Mouse (Mus musculus) adrenal gland, adult 18-20 months (tissue): ENCODE data around the gene Ston1. TPM values are rescaled to one million over a fixed set of nuclear protein-coding genes. Genes with fewer than 3 reads are reported as not detected.
A peak's percentile ranks its signal among the peaks of the same experiment; 100 is the strongest.

ENCODE experiments used
- DNase-seq, 2 experiments: peaks; one replicate each; pipeline ENCODE4 v3.0.0; 2021 to 2022; ENCODE audit warnings: low spot score in 2 of 2
- total RNA-seq, 2 experiments: library from RNA; stranded (reverse); gene quantifications; 1 replicate in 1 of 2; 2 replicates in 1 of 2; pipeline ENCODE4 v1.2.3; 2021

The Ston1 gene
- total RNA-seq, 2 experiments from 2014 or later = 28.3 to 32.3 TPM

DNA sequence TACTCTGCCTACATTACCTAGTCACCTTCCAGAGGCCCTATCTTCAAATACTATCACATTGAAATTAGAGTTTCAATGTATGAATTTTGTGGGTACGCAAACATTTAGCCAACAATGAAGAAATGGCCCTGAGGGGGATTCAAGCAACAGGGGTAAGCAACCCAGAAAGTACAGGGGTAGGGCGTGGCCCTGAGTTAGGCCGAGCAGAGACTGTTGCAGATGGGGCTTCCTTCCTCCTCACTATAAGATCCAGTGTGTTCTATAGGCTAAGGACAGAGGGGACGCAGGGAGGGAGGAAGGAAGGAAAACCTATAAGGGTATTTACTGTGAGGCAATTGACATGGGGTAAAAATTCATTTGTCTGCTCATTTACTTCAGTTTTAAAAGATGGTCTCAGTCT is 26.9 kb downstream of the Ston1 start:
- DNase-seq = no peak

DNA sequence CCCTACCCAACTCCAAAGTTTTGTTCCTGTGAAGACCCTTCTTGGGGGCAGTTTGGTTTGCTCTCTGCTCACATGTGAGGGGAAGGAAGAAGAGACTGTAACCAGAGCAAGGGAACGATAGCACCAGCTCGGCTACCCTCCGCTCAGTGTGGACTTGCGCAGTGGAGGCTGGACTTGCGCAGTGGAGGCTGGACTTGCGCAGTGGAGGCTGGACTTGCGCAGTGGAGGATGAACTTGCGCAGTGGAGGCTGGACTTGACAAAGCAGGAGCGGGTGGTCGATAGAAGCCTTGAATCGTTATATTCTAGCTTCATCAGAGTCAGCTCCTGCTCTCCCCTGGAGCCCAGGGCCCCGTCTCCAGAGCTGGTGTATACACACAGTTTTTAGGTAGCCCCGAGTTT is 27.9 kb downstream of the Ston1 start:
- no peak for DNase-seq

DNA sequence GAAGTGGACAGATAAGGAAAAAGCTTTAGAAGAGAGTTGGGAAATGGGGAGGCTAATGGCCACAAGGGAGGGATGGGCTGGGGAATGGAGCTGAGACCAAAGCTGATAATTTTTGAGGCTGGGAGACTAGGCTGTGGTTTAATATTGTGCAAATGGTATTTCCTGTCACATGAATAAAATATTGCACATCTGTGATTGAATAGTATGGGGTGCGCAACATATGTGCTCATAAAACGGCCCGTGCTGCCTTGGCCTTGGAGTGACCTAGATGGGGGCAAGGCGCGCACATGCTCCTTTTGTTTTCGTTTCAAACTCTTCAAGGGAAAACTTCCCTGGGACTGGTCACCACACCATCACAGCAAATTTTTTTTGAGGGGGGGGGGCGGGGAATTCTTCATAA is 28.4 kb downstream of the Ston1 start:
- DNase-seq = no peak

DNA sequence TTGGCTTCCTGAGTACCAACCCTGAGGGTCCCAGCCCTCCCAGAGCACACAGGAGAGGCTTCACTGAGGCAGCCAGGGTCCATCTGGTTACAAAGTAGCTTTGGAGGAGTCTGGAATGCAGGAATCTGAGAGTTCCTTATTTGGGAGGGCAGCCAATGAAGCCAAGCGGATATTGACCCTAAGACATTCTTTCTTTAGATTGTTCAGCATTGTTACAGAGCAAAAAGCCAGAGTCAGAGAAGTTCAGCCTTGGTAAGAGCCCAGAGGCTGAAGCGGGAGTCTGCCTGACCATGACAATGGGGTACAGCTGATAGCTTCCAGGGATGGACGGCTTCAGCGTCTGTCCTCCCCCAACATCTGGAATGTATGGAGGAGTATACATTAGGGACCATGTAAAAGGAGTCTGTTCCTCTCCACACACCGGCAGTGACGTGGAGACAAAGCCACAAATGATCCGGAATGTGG is 28.9 kb downstream of the Ston1 start:
- no peak for DNase-seq

DNA sequence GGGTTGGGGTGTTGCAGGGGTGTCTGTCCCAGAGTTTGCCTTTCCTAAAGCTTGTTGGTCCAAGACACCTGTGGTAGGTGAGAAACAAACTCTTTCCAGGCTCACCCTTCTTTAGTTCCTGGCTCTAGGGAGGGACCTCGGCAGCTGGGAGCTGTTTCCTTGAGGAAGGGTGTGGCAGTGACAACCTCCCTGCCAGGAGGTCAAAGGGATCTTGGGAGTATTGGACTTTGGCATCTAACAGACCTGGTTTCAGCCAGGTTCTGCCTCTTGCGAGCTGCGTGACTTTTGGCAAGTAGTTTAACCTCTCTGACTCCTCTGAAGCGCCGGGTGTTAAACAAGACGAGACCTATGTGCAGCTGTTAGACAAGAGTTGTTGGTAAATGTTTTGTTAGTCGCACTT is 29.7 kb downstream of the Ston1 start:
- DNase-seq = no peak

DNA sequence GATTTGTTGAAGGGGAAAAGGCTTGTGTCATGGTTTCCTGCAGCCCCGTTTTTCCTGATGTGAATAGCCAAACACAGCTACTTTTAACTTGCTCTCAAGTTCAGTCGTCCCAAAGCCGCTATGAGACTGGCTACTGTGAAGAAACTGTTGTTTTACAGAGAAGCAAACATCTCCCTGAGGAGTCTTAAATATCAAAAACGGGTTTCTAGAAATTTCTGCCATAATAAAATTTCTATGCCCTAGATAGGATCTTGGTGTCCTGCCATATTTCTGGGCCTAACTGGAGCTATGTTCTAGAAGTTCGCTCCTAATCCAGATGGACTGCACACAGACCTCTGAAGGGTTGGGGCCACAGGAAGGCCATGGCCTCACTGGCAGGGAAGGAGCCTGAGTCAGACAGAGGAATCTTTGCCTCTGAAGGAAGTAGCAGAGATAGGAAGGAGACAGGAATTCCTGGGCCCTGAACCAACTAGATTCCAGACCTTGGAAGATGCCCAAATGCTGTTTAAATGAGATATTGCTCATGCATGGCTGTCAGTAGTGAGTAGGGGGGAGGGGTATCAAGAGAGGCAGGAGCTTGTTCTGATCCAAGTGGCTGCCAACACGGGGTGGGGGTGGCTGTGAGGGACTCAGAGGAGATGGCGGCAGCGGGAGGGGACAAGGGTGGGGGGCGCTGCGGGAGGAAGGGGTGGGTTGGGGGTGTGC is 31.3 kb downstream of the Ston1 start:
- peak in 1 of 2 experiments; percentile 33 for DNase-seq

DNA sequence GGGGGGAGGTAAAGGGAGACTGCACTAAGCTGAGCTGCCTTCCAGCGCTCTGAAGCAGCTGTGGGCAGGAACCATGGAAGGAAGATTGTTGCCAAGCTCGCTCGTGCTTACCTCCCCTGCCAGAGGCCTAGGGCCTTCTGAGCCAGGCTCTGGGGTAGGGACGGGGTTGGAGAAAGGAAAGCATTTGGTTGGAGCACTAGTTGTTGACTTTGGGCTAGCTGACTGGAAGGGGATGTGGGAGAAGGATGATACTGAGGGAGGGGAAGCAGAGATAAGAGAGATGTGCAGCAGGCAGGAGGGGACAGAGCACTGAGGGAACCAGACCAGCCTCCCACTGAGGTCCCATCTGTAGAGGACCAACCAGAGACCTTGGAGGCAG is 31.9 kb downstream of the Ston1 start:
- DNase-seq = no peak

DNA sequence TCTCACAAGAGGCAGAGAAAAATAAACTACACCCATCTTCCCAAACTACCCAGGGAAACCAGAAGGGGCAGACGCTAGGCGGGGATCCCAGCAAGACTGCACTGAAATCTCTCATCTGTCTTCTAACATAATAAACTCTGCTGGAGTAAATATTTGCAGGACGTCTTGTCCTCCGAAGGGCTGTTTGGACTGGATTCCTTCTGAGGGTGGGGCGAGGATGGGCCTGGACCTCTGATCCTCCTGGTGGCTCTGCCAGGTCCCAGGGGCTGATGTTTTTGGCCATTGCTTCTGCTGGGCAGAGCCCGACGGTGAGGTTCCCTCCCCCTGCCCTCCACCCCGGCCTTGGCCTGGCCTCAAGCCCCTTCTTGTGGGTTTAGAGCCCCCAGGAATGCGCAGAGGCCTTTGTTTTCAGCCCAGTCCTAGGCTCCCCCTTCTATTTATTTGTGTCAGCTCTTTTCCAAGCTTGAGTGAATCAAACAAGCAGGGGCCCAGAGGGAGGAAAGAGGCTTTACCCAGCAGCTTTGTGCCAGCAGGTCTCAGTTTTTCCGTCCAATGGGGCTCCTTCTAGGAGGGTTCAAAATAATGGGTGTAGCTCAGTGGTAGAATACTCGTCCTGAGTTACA is 32.6 kb downstream of the Ston1 start:
- no peak for DNase-seq

DNA sequence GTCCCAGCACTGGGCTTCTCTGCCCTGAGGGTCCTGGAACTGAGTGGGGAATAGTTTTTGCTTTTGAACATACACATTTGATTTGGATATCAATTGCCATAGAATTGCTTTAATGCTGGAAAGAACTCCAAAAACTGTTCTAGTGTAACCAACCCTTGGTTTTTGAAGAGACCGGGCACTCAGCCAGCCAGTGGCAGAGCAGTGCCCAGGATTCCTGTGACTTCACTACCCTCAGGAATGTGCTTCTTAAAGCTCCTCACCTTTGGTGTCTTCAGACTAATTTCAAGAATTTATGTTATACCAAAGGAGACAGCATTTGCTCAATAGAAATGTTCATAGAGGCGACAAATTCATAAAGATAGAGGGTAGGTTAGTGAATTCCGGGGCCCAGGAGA is 33.1 kb downstream of the Ston1 start:
- DNase-seq = peak in 1 of 2 experiments; percentile 51

DNA sequence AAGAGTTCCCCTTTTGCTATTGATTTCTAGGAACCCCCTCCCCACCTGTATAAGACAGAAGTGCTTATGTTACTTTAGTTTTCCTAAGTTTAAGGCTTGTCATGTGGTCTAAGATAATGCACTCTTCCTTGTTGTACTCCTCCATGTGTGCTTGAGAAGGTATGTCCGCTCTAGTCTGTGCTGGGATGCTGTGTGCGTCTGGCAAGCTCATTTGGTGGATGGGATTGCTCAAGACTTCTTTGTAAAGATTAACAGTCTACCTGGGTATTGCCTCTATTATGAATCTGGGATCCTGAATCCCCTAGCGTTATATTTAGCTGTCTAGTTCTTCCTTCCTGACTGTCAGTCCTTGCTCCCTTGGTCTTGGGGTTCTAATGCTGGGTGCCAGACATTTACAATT is 35.1 kb downstream of the Ston1 start:
- DNase-seq = no peak

DNA sequence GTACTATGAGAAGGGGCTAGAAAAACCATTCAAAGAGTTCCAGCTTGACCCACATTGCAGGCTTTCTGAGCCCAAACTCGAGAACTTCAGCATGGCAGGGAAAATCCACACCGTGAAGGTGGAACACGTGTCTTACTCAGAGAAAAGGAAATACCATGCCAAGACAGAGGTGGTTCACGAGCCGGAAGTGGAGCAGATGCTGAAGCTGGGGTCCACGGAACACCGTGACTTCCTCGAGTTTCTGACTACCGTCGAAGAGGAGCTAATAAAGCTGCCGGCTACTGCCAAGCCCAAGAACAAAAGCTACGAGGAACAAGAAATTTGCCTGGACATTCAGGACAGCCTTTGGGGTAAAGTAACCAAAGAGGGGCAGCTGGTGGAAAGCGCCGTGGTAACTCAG is 38.6 kb downstream of the Ston1 start:
- DNase-seq = no peak

DNA sequence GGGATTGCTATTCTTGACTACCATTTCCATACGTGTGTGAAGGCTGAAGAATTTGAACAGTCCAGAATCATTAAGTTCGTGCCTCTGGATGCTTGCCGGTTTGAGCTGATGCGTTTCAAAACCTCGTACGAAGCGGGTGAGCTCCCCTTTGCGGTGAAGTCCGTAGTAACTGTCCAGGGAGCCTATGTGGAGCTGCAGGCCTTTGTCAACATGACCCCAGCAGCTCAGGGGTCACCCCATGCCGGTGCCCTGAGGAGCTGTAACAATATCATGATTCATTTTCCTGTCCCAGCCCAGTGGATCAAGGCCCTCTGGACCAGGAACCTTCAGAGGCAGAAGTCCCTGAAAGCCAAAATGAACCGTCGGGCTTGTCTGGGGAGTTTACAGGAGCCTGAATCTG is 39.1 kb downstream of the Ston1 start:
- DNase-seq = peak in 1 of 2 experiments; percentile 33

DNA sequence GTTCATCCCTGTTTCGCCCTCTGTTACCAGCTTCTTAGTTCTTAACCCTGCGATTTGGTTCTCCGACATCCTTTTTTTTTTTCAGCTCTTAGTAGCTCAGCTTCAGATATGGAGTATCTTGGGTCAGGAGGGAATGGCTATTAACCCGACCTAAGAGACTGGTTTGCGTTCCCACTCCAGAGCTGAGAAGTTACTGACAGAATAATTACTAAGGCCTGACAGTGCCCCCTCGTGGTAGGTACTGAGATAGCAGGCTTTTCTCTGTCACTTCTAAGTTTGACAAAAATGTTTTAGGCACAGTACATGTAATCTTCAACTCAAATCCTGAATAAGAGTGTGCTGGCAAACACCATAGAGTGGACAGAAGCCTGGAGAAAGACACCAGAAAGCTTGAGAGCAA is 43.5 kb downstream of the Ston1 start:
- peak; percentile 73 to 78 for DNase-seq

DNA sequence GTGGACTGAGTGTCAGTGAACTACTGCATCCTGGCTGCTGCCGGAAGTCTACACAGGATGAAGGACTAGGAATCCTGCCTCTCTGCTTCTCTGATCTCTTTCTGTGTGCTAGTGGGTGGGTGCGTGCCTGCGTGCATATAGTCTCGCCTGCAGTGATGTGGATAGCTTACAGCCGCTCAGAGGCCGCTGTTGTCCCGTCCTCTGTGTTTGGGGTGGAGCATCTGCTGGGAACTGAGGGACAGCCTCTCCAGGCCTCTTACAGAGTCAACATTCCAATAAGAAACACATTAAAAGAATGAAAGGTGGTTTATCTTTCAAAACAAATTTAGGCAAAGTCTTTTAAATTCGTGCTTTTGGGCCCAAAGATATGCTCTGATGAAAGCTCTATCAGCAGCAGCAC is 44.4 kb downstream of the Ston1 start:
- DNase-seq = no peak

DNA sequence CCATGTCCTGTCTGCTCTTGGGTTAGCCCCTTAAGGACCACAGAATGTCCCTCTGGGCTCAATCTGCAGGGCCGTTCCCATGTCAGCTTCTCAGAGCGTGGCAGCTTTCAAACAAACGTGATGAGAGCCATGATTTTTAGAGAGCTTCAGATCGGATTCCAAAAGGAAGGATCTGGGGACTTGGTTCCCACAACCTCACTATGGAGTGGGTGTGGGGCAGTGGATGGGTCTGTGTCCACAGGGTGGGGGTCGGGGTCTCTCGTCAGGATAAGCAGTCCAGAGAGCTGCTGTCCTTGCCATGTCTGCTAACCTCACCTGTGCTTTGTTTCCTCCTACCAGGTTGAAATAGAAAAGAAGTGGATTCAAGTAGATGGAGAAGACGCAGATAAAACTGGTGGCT is 47.4 kb downstream of the Ston1 start:
- DNase-seq = no peak

DNA sequence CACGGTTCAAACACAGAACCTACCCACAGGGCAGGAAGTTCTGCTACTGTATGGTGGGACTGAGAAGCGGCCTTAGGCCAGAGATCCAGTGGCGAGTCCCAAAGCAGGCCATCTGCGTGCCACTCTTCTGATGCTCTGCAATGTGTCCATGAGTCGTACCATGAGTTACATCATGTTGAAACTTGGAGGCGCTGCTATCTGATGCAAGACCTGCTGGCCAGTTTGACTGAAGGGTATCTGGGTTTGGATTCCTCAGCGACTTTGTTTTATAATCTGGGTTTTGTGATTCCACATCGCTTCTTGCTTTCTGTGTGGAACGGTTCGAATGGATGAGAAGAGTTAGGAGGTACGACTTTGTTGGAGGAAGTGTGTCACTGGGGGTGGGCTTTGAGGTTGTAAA is 47.8 kb downstream of the Ston1 start:
- DNase-seq = no peak

DNA sequence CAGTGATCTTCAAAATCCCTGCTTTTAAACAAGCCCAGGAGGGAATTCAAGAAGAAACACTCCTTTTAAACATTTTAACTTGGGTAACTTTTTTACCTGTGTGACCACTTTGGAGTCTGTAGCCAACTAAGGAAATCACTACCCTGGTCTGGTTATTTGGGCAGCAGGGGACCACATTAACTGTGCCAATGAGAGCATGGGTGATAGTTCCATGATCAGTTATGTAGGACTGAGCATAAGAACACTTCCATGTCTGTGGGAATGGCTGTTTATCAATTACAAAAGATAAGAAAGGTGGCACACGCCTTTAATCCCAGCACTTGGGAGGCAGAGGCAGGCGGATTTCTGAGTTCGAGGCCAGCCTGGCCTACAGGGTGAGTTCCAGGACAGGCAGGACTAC is 49.7 kb downstream of the Ston1 start:
- DNase-seq = no peak

DNA sequence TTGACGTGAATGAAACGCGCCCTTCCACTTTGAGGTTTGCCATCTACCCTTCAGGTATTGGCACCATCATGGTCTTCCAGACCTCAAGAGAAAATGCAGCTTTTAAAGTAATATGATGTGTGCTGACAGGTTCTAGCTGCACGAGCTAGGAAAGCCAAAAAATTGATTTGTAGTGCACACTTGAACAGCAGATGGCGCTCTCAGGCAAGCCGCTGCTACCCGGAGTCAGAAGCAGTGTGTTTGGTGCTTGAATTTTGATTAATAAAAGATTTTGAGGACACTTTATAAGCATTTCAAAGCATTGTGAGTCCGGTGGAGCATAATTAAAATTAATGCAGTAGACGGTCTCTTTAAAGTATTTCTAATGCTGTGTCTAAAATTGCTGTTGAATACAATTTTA is 54.5 kb downstream of the Ston1 start:
- DNase-seq = peak; percentile 67 to 68

DNA sequence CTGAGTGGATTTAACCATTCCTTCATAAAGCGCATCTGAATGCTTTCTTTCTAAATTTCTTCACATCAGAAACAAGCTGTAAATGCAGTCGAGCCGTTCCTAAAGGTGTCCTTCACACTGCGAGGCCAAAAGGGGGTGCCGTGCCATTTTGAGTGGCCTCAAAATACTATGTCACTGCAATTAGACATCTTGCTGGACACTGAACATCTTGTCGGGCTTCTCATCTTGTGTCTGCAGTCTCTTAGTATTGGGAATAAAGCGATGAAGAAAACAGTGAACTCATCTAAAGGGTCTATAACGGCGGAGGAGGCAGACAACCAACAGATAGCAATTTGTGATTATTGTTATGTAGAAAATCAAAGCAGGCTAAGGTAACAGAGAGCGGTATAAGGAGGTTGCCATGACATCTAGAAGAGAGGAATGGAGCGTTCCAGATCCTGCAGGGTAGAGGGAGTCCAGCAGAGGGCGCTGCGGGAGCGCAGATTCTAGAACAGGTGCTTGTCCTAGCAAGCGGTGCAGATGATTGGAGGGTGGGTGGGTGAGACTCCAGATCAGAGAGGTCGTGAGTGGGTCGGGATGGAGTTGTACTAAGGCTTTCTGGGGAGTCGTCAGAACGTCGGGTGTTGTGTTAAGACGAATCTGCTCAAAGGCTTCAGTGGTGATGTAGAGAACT is 55.4 kb downstream of the Ston1 start:
- peak; percentile 80 to 84 for DNase-seq

DNA sequence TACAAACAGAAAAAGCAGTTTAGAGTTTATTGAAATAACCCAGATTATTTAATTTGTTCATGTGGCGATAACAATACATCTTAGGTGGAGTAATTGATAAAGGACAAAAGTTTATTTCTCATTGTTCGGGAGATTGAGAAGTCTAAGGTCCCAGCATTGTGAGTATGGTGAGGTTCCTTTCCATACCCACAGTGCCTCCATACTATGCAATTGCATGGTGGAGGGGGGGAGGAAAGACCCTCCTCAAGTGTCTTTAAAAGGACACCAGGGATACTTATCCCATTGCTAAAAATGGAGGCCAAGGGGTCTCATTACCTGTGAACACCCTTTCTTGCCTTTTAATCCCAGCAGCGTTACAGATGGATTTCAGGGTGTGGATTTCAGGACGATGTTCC is 55.9 kb downstream of the Ston1 start:
- no peak for DNase-seq

DNA sequence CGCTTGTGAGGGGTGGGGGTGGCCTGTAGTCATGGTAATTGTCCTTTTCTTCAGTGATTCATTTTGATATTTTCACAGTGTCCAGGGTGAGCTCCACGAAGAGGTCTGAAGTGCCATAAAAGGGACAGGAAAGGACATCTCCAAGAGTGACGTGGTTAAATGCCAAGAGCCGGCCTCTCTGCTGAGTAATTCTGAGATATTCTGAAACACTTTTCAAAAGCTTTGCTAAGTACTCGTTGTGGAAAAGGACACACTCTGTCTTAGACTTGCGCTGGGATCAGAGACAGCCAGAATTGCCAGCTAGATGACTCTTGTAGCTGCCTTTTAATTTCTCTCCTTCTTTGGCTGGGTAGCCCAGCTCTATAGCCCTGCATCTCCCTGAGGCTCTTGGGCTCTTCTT is 61.0 kb downstream of the Ston1 start:
- no peak for DNase-seq

DNA sequence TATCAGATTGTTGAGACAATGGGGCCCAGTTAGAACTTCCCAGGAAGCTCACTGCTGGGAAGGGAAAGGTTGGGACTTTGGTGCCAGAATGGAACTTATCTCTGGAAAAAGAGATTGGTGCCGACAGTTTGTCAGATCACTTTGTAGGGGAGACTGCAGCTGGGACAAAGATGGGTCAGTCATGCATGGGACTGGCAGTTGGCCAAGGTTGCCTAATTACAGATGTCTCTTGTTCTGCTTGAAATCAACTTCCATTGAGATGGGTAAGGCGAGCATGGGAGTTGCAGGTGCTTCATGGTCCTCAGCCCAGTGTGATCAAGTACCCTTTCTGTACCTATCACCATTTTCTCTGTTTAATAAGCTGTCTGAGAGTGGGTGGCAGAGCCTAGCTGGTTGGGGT is 68.6 kb downstream of the Ston1 start:
- no peak for DNase-seq

DNA sequence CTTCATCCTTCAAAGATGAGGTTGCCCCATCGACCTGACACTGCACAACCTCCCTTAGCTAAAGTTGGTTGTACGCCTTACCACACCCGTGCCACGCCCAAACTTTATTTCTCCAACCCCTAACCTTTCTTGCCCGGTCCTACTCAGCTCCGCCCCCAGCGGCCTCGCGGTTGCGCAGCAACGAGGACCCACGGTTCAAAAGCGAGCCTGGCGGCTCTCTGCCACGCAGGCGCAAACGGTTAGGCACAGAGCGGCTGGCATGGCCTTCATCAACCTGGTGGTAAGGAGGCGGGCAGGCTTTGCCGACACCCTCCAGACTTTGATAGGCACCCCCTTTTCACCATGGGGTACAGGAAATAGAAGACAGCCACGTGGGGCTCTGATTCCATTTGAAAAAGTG is 71.0 kb downstream of the Ston1 start, which contains the start of gene Gtf2a1l:
TSS of gene Gtf2a1l (plus strand) at position 209 of the 400 bp plus-strand sequence.
- peak; percentile 15 to 28 for DNase-seq
